Mouse (Mus musculus) ES-E14 (cell line): ENCODE results near the gene Elk4. TPM values are rescaled to one million over a fixed set of nuclear protein-coding genes. Genes with fewer than 3 reads are reported as not detected.

ENCODE experiments used
- DNase-seq: peaks from one replicate; pipeline ENCODE4 v3.0.0-alpha.2; 2013; ENCODE audit warnings: low read depth, low spot score
- H3K27ac ChIP-seq: 2 replicates; pipeline ENCODE4 v1.5.1; 2012; ENCODE audit warnings: low read depth, mild to moderate bottlenecking, low read length, moderate library complexity, mixed read lengths; ENCODE audit not compliant: poor library complexity, insufficient read depth, severe bottlenecking
- H3K36me3 ChIP-seq: 2 replicates; pipeline ENCODE4 v1.6.1; 2012; ENCODE audit warnings: mild to moderate bottlenecking, low read length, moderate library complexity, mixed read lengths; ENCODE audit not compliant: control insufficient read depth, poor library complexity, insufficient read depth, severe bottlenecking
- H3K4me1 ChIP-seq, 2 experiments: fragments of 150-350 bp in 1 of 2; sonication (generic) in 1 of 2; 2 replicates each; pipeline ENCODE4 v1.6.1; 2012; ENCODE audit warnings: low read length in 2 of 2, mild to moderate bottlenecking in 1 of 2, mixed read lengths in 1 of 2; ENCODE audit not compliant: control insufficient read depth in 2 of 2, insufficient read depth in 2 of 2, poor library complexity in 1 of 2
- H3K4me3 ChIP-seq, 2 experiments: fragments of 150-350 bp in 1 of 2; sonication (generic) in 1 of 2; 2 replicates each; pipeline ENCODE4 v1.5.1; 2012; ENCODE audit warnings: low read length in 2 of 2, low read depth in 1 of 2, mild to moderate bottlenecking in 1 of 2, mixed read lengths in 1 of 2; ENCODE audit not compliant: insufficient read depth in 1 of 2, poor library complexity in 1 of 2, severe bottlenecking in 1 of 2
- H3K9ac ChIP-seq: 2 replicates; pipeline ENCODE4 v1.6.1; 2012; ENCODE audit warnings: low read depth, mild to moderate bottlenecking, low read length, mixed read lengths; ENCODE audit not compliant: poor library complexity, insufficient read depth, severe bottlenecking
- H3K9me3 ChIP-seq: fragments of 150-350 bp; sonication (generic); 2 replicates; pipeline ENCODE4 v1.6.1; 2012; ENCODE audit warnings: low read depth, mild to moderate bottlenecking, low read length; ENCODE audit not compliant: control insufficient read depth, insufficient read depth
- CHD2 ChIP-seq: IDR thresholded peaks from 2 replicates; pipeline ENCODE4 v1.6.1; 2014; ENCODE audit warnings: mild to moderate bottlenecking, low read depth, low read length, inconsistent platforms
- HCFC1 ChIP-seq: IDR thresholded peaks from 2 replicates; pipeline ENCODE4 v1.6.1; 2012; ENCODE audit warnings: low read length, inconsistent platforms, borderline replicate concordance; ENCODE audit not compliant: insufficient read depth
- MAFK ChIP-seq: IDR thresholded peaks from 2 replicates; pipeline ENCODE4 v1.6.1; 2014; ENCODE audit warnings: mild to moderate bottlenecking, low read depth, low read length, inconsistent platforms; ENCODE audit not compliant: insufficient read depth
- ZC3H11A ChIP-seq: IDR thresholded peaks from 2 replicates; pipeline ENCODE4 v1.6.1; 2012; ENCODE audit warnings: low read depth, mild to moderate bottlenecking, inconsistent platforms, low read length, borderline replicate concordance
- ZNF384 ChIP-seq: IDR thresholded peaks from 2 replicates; pipeline ENCODE4 v1.6.1; 2012; ENCODE audit warnings: low read depth, low read length, inconsistent platforms
- in situ Hi-C, 2 experiments: fragments of 600-800 bp; cut with MboI; formaldehyde crosslinking; loops; one replicate each; pipeline ENCODE4 v1.15.1; 2025; ENCODE audit warnings: low sequenced_read_pairs in 2 of 2, inconsistent platforms in 1 of 2; ENCODE audit not compliant: unreplicated experiment in 2 of 2
- total RNA-seq: library from RNA; depleted of rRNA; stranded (reverse); fragments of 300-350 nt; gene quantifications from 2 replicates; pipeline ENCODE4 v1.2.3, GENCODE M21; 2012

Elk4 gene
- total RNA-seq, 1 experiment, result 14.7 TPM

DNA sequence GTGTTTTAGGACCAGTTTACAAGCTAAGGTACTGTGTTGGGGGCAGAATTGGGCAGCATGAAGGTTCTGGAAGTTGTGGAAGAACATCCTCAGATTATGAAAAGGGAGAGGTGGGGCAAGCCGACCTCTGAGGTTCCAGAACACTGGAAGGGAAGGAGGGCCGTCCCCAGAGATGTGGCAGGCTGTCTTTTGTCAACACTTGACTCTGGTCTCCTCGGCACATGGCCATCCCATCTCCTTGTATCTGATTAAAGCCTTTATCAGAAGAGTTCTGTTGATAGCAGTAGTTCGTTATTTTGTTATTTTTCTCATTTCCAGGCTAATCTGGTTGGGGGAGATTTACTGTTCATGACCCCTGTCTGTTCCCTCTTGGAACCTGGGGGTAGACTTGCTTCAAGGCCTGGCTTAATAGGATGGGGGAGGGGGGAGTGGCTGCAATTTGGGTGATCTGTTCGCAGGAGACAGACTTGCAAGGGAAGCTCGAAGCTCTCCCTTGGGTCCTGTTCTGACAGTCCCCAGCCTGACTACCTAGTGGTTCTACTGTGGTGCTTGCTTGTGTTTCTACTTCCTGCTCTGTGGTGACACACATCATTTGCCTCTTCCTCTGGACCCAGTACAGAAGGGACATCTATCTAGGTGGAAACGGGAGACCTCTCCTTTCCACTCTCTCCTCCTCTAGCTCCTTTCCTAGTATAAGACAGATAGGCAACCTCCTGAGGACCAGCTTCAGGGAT is 52.8 kb downstream of the Elk4 start:
- in situ Hi-C loops, result no loop called here
- no peak for DNase-seq
- H3K27ac ChIP-seq, result no peak overlapping the region
- no peak overlapping the region for H3K4me3 ChIP-seq
- H3K9ac ChIP-seq, result no peak overlapping the region
- no peaks in the 10 kb centered on the region; a peak in 1 of 4 replicates for H3K4me1 ChIP-seq
- no peak for TF ChIP-seq ZC3H11A
- TF ChIP-seq HCFC1, result no peak
- no peaks in the 10 kb centered on the region for H3K36me3 ChIP-seq
- no peaks in the 10 kb centered on the region for H3K9me3 ChIP-seq

GRCm38 (mm10) chr1:132061750-132062541 is 54.5 kb downstream of the Elk4 start:
- in situ Hi-C loops, result no loop called here
- TF ChIP-seq HCFC1 (no peak), CHD2 (no peak), ZC3H11A (no peak), ZNF384 (no peak), MAFK (no peak)
- H3K4me1 ChIP-seq, result no peaks in the 10 kb centered on the region; a peak in 1 of 4 replicates
- no peak overlapping the region for H3K4me3 ChIP-seq
- H3K36me3 ChIP-seq, result no peaks in the 10 kb centered on the region
- DNase-seq, result no peak
- no peak overlapping the region for H3K9ac ChIP-seq
- no peak overlapping the region for H3K27ac ChIP-seq
- no peaks in the 10 kb centered on the region for H3K9me3 ChIP-seq

- Histone ChIP-seq H3K36me3 (no peaks in the 10 kb centered on the region), H3K9ac (no peak overlapping the region), H3K9me3 (no peaks in the 10 kb centered on the region), H3K4me1 (no peaks in the 10 kb centered on the region; a peak in 1 of 4 replicates), H3K4me3 (no peak overlapping the region), H3K27ac (no peak overlapping the region)
- no peak for TF ChIP-seq CHD2
- TF ChIP-seq ZNF384, result no peak
- no peak for TF ChIP-seq ZC3H11A
- in situ Hi-C loops, result no loop called here
- no peak for DNase-seq
Observed at GRCm38 (mm10) chr1:132063096-132063495, 55.7 kb downstream of the Elk4 start.

GRCm38 (mm10) chr1:132065001-132065400 is 57.6 kb downstream of the Elk4 start:
- H3K27ac ChIP-seq, result no peak overlapping the region
- no peak overlapping the region for H3K9ac ChIP-seq
- H3K4me1 ChIP-seq, result no peaks in the 10 kb centered on the region; a peak in 1 of 4 replicates
- no peak for TF ChIP-seq ZNF384
- no peak for TF ChIP-seq CHD2
- no peak for TF ChIP-seq MAFK
- TF ChIP-seq ZC3H11A, result no peak
- TF ChIP-seq HCFC1, result no peak
- H3K4me3 ChIP-seq, result no peak overlapping the region
- H3K36me3 ChIP-seq, result no peaks in the 10 kb centered on the region
- in situ Hi-C loops, result no loop called here
- DNase-seq, result no peak
- no peaks in the 10 kb centered on the region for H3K9me3 ChIP-seq
